Mouse (Mus musculus) liver, postnatal 0 days (tissue): ENCODE data around the gene Mllt6. TPM values are rescaled to one million over a fixed set of nuclear protein-coding genes. Genes with fewer than 3 reads are reported as not detected.
"Not testable (repeated sequence)": the region's sequence is repeated elsewhere in the genome, so short reads cannot be mapped to it uniquely, and the experiment has no call there.

Experiments
- ATAC-seq: fragments of 200-750 bp; cut with Nextera tagmentation; 2 replicates; pipeline ENCODE4 v1.8.0; 2017; ENCODE audit warnings: mild to moderate bottlenecking, moderate library complexity
- DNase-seq: peaks from one replicate; pipeline ENCODE4 v3.0.0-alpha.2; 2016
- H3K27ac ChIP-seq: fragments of 300-500 bp; sonication (generic); 2 replicates; pipeline ENCODE4 v1.5.1; 2014; ENCODE audit warnings: antibody characterized with exemption, moderate library complexity, mild to moderate bottlenecking, low read depth
- H3K27me3 ChIP-seq: fragments of 300-500 bp; sonication (generic); 2 replicates; pipeline ENCODE4 v1.6.1; 2014; ENCODE audit warnings: low read length, control low read depth, mixed read lengths; ENCODE audit not compliant: insufficient read depth
- H3K36me3 ChIP-seq: fragments of 300-500 bp; sonication (generic); replicated peaks from 2 replicates; pipeline ENCODE4 v1.6.1; 2014; ENCODE audit warnings: mild to moderate bottlenecking, control low read depth, low read length, moderate library complexity, mixed read lengths; ENCODE audit not compliant: insufficient read depth
- H3K4me1 ChIP-seq: fragments of 300-500 bp; sonication (generic); 2 replicates; pipeline ENCODE4 v1.6.1; 2014; ENCODE audit warnings: antibody characterized with exemption, mild to moderate bottlenecking, control low read depth; ENCODE audit not compliant: insufficient read depth
- H3K4me2 ChIP-seq: fragments of 300-500 bp; sonication (generic); 2 replicates; pipeline ENCODE4 v1.6.1; 2014; ENCODE audit warnings: low read depth, mild to moderate bottlenecking, low read length, moderate library complexity, mixed read lengths
- H3K4me3 ChIP-seq: fragments of 300-500 bp; sonication (generic); 2 replicates; pipeline ENCODE4 v1.5.1; 2014; ENCODE audit warnings: low read depth, low read length
- H3K9ac ChIP-seq: fragments of 300-500 bp; sonication (generic); replicated peaks from 2 replicates; pipeline ENCODE4 v1.6.1; 2014; ENCODE audit warnings: mild to moderate bottlenecking, moderate library complexity
- H3K9me3 ChIP-seq: fragments of 300-500 bp; sonication (generic); 2 replicates; pipeline ENCODE4 v1.6.1; 2016; ENCODE audit warnings: mild to moderate bottlenecking, control low read depth, low read length, mixed read lengths
- CTCF ChIP-seq: sonication (generic); IDR thresholded peaks from 2 replicates; pipeline ENCODE4 v1.5.1; 2016; ENCODE audit warnings: antibody characterized with exemption, low read depth
- EP300 ChIP-seq: IDR thresholded peaks from 2 replicates; pipeline ENCODE4 v1.6.1; 2016; ENCODE audit warnings: antibody characterized with exemption, low read depth, mild to moderate bottlenecking
- WGBS: fragments of 180-500 bp; shearing (Covaris S2); extraction: QIAGEN DNeasy Blood & Tissue Kit; methylation state at CpG from one replicate; pipeline ENCODE4 v1.1.7; 2014; ENCODE audit not compliant: insufficient replicate concordance; 5-methylcytosine and 5-hydroxymethylcytosine counted together
- polyA plus RNA-seq: library from polyadenylated mRNA; unstranded; fragments of >200 nt; fragmentation: Nextera tagmentation; extraction: Ambion mirVana; gene quantifications from 2 replicates; pipeline ENCODE4 v1.2.1, GENCODE M21; 2015

The Mllt6 gene
- polyA plus RNA-seq, 1 experiment from 2014 or later, result 0.32 TPM

- DNase-seq (peak; percentile 90), ATAC-seq (peak; percentile 20; the same call in 1 of the 2 replicates)
- H3K4me1 ChIP-seq, result peaks cover 38% of the 10 kb centered on the region
- peak overlapping the region; percentile 90 for H3K4me2 ChIP-seq
- H3K9ac ChIP-seq, result peak overlapping the region; percentile 22
- H3K9me3 ChIP-seq, result no peaks in the 10 kb centered on the region
- H3K27ac ChIP-seq, result peak overlapping the region; percentile 77
- peaks cover 20% of the 10 kb centered on the region for H3K36me3 ChIP-seq
- under 1% methylated on average over 24 of the region's 24 CpGs for WGBS
- H3K27me3 ChIP-seq, result peaks cover 38% of the 10 kb centered on the region
- peak overlapping the region; percentile 82 for H3K4me3 ChIP-seq
- TF ChIP-seq CTCF, result no peak
- TF ChIP-seq EP300, result no peak; the same call in 1 of the 2 replicates
Observed at GRCm38 (mm10) chr11:97702393-97702745, 39.2 kb downstream of the Mllt6 start.

DNA sequence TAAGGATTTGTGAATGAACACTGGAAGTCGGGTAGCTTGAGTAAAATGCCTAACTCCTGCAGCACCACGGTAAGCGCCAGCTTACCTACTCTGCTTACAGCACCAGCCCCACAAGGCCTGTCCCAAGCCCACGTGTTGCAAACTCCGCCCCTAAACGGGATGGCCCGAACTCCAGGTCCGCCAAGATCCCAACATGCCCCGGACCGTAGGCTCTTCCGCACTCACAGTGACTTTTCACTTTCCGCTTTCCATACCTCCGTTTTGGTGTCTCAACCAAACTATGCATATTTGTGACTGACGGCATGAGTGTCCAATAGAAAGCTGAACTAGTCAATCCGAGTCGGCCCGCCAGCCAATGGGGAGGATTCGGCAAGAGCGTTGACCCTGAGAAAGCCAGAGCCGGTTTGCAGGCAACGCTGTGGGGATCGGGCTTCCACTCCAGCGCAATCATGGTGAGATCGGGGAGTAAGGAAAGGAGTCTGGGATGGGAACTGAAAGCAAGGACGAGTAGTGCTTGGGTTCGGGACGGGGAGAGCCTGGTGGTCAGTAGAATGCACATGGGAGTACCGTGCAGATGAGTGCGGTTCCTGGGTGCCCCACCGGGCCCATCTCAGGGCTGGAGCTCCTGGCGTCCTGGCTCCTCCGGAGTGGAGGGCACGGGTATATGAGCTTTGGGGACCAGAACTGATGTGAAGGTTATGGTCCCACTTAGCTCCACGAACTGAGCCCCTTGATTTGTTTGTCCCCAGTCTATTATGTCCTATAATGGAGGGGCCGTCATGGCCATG is 40.0 kb downstream of the Mllt6 start, which contains the start of gene Psmb3:
Gene Psmb3 (plus strand): TSS at position 361 of the 788 bp plus-strand sequence.
- peaks cover 27% of the 10 kb centered on the region for H3K36me3 ChIP-seq
- no peaks in the 10 kb centered on the region for H3K9me3 ChIP-seq
- H3K27ac ChIP-seq, result peak within 1 kb of the TSS; percentile 88
- peak; percentile 90 for ATAC-seq
- DNase-seq, result peak; percentile 96
- peaks cover 35% of the 10 kb centered on the region for H3K27me3 ChIP-seq
- H3K4me2 ChIP-seq, result peak within 1 kb of the TSS; percentile 90
- TF ChIP-seq EP300, result peak; percentile 72
- no peak for TF ChIP-seq CTCF
- H3K4me3 ChIP-seq, result peak within 1 kb of the TSS; percentile 82
- peaks cover 34% of the 10 kb centered on the region for H3K4me1 ChIP-seq
- WGBS, result under 1% methylated on average over 35 of the region's 35 CpGs
- H3K9ac ChIP-seq, result peak within 1 kb of the TSS; percentile 84

GRCm38 (mm10) chr11:97710067-97710466 is 46.9 kb downstream of the Mllt6 start:
- H3K27ac ChIP-seq, H3K9me3 ChIP-seq, H3K4me3 ChIP-seq, H3K27me3 ChIP-seq, H3K9ac ChIP-seq, DNase-seq, ATAC-seq, H3K4me1 ChIP-seq, H3K4me2 ChIP-seq: not testable (repeated sequence)
- H3K36me3 ChIP-seq, result peaks cover 58% of the 10 kb centered on the region
- 76% methylated on average over 2 of the region's 2 CpGs for WGBS

DNA sequence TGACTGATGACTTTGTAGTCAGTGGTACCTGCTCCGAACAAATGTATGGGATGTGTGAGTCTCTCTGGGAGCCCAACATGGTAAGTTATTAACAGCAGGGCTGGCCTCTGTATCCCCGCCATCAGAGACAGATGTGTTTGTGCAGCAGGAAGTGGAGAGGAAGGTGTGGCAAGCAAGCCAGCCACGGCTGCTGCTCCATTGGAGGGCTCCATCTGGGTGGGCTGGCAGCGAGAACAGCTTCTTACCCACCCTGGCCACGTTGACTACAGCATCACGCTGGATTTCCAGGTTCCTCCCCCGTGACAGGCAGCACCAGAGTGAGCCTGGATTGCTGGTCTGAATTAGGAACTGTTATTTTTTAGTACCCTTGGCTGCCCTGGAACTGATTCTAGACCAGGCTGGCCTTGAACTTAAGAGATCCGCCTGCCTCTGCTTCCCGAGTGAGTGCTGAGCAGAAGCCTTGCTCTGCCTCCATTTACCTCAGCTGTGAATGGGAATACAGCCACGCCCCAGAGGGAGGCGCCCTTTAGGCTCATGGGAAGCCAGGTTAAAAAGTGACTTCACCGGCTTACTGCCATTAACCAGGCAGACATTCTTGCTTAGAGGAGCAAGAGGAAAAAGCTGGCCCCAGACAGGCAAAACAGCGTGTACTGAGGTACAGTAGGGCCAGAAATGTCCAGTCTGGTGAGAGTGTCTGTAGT is 48.1 kb downstream of the Mllt6 start:
- Histone ChIP-seq H3K4me2 (no peak overlapping the region), H3K9me3 (no peaks in the 10 kb centered on the region), H3K36me3 (peaks cover 52% of the 10 kb centered on the region), H3K9ac (no peak overlapping the region), H3K27ac (no peak overlapping the region), H3K4me3 (no peak overlapping the region), H3K27me3 (no peaks in the 10 kb centered on the region), H3K4me1 (peaks cover 5% of the 10 kb centered on the region; the same call in 1 of the 2 replicates)
- no peak for ATAC-seq
- WGBS, result 67% methylated on average over 13 of the region's 13 CpGs
- no peak for DNase-seq
- TF ChIP-seq EP300 (no peak), CTCF (no peak)

GRCm38 (mm10) chr11:97712286-97712685 is 49.1 kb downstream of the Mllt6 start:
- Histone ChIP-seq H3K27ac (no peak overlapping the region), H3K9me3 (no peaks in the 10 kb centered on the region), H3K27me3 (no peaks in the 10 kb centered on the region), H3K9ac (no peak overlapping the region), H3K4me3 (no peak overlapping the region), H3K4me1 (peaks cover 5% of the 10 kb centered on the region; the same call in 1 of the 2 replicates), H3K4me2 (no peak overlapping the region), H3K36me3 (peaks cover 45% of the 10 kb centered on the region)
- TF ChIP-seq EP300, result no peak
- no peak for TF ChIP-seq CTCF
- DNase-seq (no peak), ATAC-seq (no peak)
- 92% methylated on average over 15 of the region's 15 CpGs for WGBS

DNA sequence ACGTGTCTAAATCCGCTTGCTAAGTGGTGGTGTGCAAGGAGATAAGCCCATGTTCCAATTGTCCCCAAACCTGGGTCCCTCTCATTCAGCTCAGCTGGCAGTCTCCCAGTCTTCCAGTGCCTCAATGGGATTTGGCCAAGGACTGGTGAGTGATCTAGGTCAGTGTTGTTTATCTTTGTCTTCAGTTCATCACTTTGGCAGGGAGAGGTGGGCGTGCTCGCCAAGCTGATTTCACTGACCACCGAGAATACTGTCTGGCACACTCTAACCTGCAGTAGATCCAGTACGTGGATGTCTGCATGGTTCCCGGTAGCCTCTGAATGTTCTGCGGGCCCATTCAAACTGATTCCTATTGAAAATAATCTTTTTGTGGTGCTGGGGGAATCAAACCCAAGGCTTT is 50.7 kb downstream of the Mllt6 start:
- TF ChIP-seq EP300 (no peak), CTCF (no peak)
- H3K4me3 ChIP-seq, result no peak overlapping the region
- WGBS, result 71% methylated on average over 8 of the region's 8 CpGs
- peak; percentile 50 for ATAC-seq
- DNase-seq, result peak; percentile 46
- peaks cover 5% of the 10 kb centered on the region; the same call in 1 of the 2 replicates for H3K4me1 ChIP-seq
- no peaks in the 10 kb centered on the region for H3K27me3 ChIP-seq
- 0 out of 2 replicates have a peak overlapping the region, but pooled peaks have one; percentile 41 for H3K9ac ChIP-seq
- H3K4me2 ChIP-seq, result no peak overlapping the region
- no peaks in the 10 kb centered on the region for H3K9me3 ChIP-seq
- peak overlapping the region; percentile 51; the same call in 1 of the 2 replicates for H3K27ac ChIP-seq
- H3K36me3 ChIP-seq, result peaks cover 40% of the 10 kb centered on the region
